Mouse (Mus musculus): ENCODE data around the gene Pold4.

GRCm38 (mm10) chr19:4232651-4233050 lies 952 bp downstream of the Pold4 start:
- no peak for TF ChIP-seq CTCF (IDR thresholded peaks at IDR 0.05)
- TF ChIP-seq EP300 (IDR thresholded peaks at IDR 0.05): no peak

Measured in lung, postnatal 0 days (tissue).